Mouse (Mus musculus): ENCODE data around the gene Atp7a. TPM values are rescaled to one million over a fixed set of nuclear protein-coding genes. Genes with fewer than 3 reads are reported as not detected.
"Not testable (repeated sequence)": the region's sequence is repeated elsewhere in the genome, so short reads cannot be mapped to it uniquely, and the experiment has no call there.

Atp7a gene
- polyA plus RNA-seq, 1 experiment, result 3.6 TPM

- TF ChIP-seq TCF12 (IDR thresholded peaks at IDR 0.05; ENCODE audit: insufficient read depth, poor library complexity, severe bottlenecking) (no peak), POLR2AphosphoS2 (IDR thresholded peaks at IDR 0.05; ENCODE audit: insufficient read length, low read depth) (no peak), MAX (IDR thresholded peaks at IDR 0.05; ENCODE audit: low read depth) (no peak), CEBPB (IDR thresholded peaks at IDR 0.05; ENCODE audit: insufficient read depth, poor library complexity, severe bottlenecking) (no peak), USF1 (IDR thresholded peaks at IDR 0.05; ENCODE audit: low read depth) (no peak), MYOD1 (IDR thresholded peaks at IDR 0.05; ENCODE audit: control insufficient read depth in 1 of 3, insufficient read length in 2 of 3, low read depth in 2 of 3) (no peak), POLR2A (IDR thresholded peaks at IDR 0.05; ENCODE audit: insufficient read length, low read depth) (no peak), SRF (IDR thresholded peaks at IDR 0.05; ENCODE audit: control insufficient read depth, insufficient read length, low read depth) (no peak), MYOG (IDR thresholded peaks at IDR 0.05; ENCODE audit: control insufficient read depth in 1 of 3, insufficient read depth in 1 of 3, insufficient read length in 2 of 3, low read depth in 2 of 3) (no peak), E2F4 (IDR thresholded peaks at IDR 0.05; ENCODE audit: insufficient read depth) (no peak)
- Histone ChIP-seq H3K27me3 (ENCODE audit: control insufficient read depth, insufficient read depth, insufficient read length) (no peaks in the 10 kb centered on the region), H3ac (ENCODE audit: control insufficient read depth, insufficient read length) (no peak overlapping the region), H3K79me2 (ENCODE audit: control insufficient read depth, insufficient read depth) (peaks cover 61% of the 10 kb centered on the region), H3K4me2 (ENCODE audit: low read depth) (peak overlapping the region; percentile 93), H3K36me3 (ENCODE audit: control insufficient read depth, insufficient read depth) (no peaks in the 10 kb centered on the region), H3K4me3 (peak overlapping the region; percentile 63)
Observed at GRCm38 (mm10) chrX:106012559-106012958, 14.5 kb upstream of the Atp7a start.

GRCm38 (mm10) chrX:106013217-106013616 lies 13.9 kb upstream of the Atp7a start:
- peak overlapping the region; percentile 30 for H3K4me2 ChIP-seq (ENCODE audit: low read depth)
- no peak overlapping the region for H3K4me3 ChIP-seq
- H3K27me3 ChIP-seq (ENCODE audit: control insufficient read depth, insufficient read depth, insufficient read length), result no peaks in the 10 kb centered on the region
- peaks cover 61% of the 10 kb centered on the region for H3K79me2 ChIP-seq (ENCODE audit: control insufficient read depth, insufficient read depth)
- TF ChIP-seq SRF (IDR thresholded peaks at IDR 0.05; ENCODE audit: control insufficient read depth, insufficient read length, low read depth) (no peak), MAX (IDR thresholded peaks at IDR 0.05; ENCODE audit: low read depth) (no peak), USF1 (IDR thresholded peaks at IDR 0.05; ENCODE audit: low read depth) (no peak), MYOG (IDR thresholded peaks at IDR 0.05; ENCODE audit: control insufficient read depth in 1 of 3, insufficient read depth in 1 of 3, insufficient read length in 2 of 3, low read depth in 2 of 3) (no peak), MYOD1 (IDR thresholded peaks at IDR 0.05; ENCODE audit: control insufficient read depth in 1 of 3, insufficient read length in 2 of 3, low read depth in 2 of 3) (no peak), TCF12 (IDR thresholded peaks at IDR 0.05; ENCODE audit: insufficient read depth, poor library complexity, severe bottlenecking) (no peak), E2F4 (IDR thresholded peaks at IDR 0.05; ENCODE audit: insufficient read depth) (no peak), REST (IDR thresholded peaks at IDR 0.05; ENCODE audit: insufficient read depth, insufficient read length) (no peak), CEBPB (IDR thresholded peaks at IDR 0.05; ENCODE audit: insufficient read depth, poor library complexity, severe bottlenecking) (no peak), POLR2A (IDR thresholded peaks at IDR 0.05; ENCODE audit: insufficient read length, low read depth) (no peak), POLR2AphosphoS2 (IDR thresholded peaks at IDR 0.05; ENCODE audit: insufficient read length, low read depth) (no peak), TCF3 (IDR thresholded peaks at IDR 0.05; ENCODE audit: insufficient read length, low read depth) (no peak)
- H3K36me3 ChIP-seq (ENCODE audit: control insufficient read depth, insufficient read depth), result no peaks in the 10 kb centered on the region
- no peak overlapping the region for H3ac ChIP-seq (ENCODE audit: control insufficient read depth, insufficient read length)

GRCm38 (mm10) chrX:106014741-106015377 lies 12.2 kb upstream of the Atp7a start:
- not testable (repeated sequence) for H3K36me3 ChIP-seq (ENCODE audit: control insufficient read depth, insufficient read depth); H3ac ChIP-seq (ENCODE audit: control insufficient read depth, insufficient read length); H3K27me3 ChIP-seq (ENCODE audit: control insufficient read depth, insufficient read depth, insufficient read length)
- Histone ChIP-seq H3K4me3 (peak overlapping the region; percentile 77), H3K4me2 (ENCODE audit: low read depth) (peak overlapping the region; percentile 64), H3K79me2 (ENCODE audit: control insufficient read depth, insufficient read depth) (peaks cover 46% of the 10 kb centered on the region)

GRCm38 (mm10) chrX:106015571-106016322 lies 11.3 kb upstream of the Atp7a start, which contains the start of gene Cox7b:
Gene Cox7b, plus strand, starts transcription at chrX:106015700.
- TF ChIP-seq REST (IDR thresholded peaks at IDR 0.05; ENCODE audit: insufficient read depth, insufficient read length) (no peak), POLR2AphosphoS2 (IDR thresholded peaks at IDR 0.05; ENCODE audit: insufficient read length, low read depth) (peak; percentile 49), USF1 (IDR thresholded peaks at IDR 0.05; ENCODE audit: low read depth) (no peak), SRF (IDR thresholded peaks at IDR 0.05; ENCODE audit: control insufficient read depth, insufficient read length, low read depth) (no peak), TCF3 (IDR thresholded peaks at IDR 0.05; ENCODE audit: insufficient read length, low read depth) (no peak), MYOG (IDR thresholded peaks at IDR 0.05; ENCODE audit: control insufficient read depth in 1 of 3, insufficient read depth in 1 of 3, insufficient read length in 2 of 3, low read depth in 2 of 3) (no peak), CEBPB (IDR thresholded peaks at IDR 0.05; ENCODE audit: insufficient read depth, poor library complexity, severe bottlenecking) (no peak), POLR2A (IDR thresholded peaks at IDR 0.05; ENCODE audit: insufficient read length, low read depth) (peak; percentile 53)
- Histone ChIP-seq H3K36me3 (ENCODE audit: control insufficient read depth, insufficient read depth) (no peaks in the 10 kb centered on the region), H3K27me3 (ENCODE audit: control insufficient read depth, insufficient read depth, insufficient read length) (no peaks in the 10 kb centered on the region), H3ac (ENCODE audit: control insufficient read depth, insufficient read length) (no peak within 1 kb of the TSS), H3K4me2 (ENCODE audit: low read depth) (peak within 1 kb of the TSS; percentile 65), H3K4me3 (peak within 1 kb of the TSS; percentile 77), H3K79me2 (ENCODE audit: control insufficient read depth, insufficient read depth) (peaks cover 38% of the 10 kb centered on the region)

GRCm38 (mm10) chrX:106017102-106017501 lies 10.0 kb upstream of the Atp7a start:
- no peak overlapping the region for H3ac ChIP-seq (ENCODE audit: control insufficient read depth, insufficient read length)
- H3K79me2 ChIP-seq (ENCODE audit: control insufficient read depth, insufficient read depth), result peaks cover 33% of the 10 kb centered on the region
- TF ChIP-seq MYOD1 (IDR thresholded peaks at IDR 0.05; ENCODE audit: control insufficient read depth in 1 of 3, insufficient read length in 2 of 3, low read depth in 2 of 3), result no peak
- no peak for TF ChIP-seq REST (IDR thresholded peaks at IDR 0.05; ENCODE audit: insufficient read depth, insufficient read length)
- no peak for TF ChIP-seq MAX (IDR thresholded peaks at IDR 0.05; ENCODE audit: low read depth)
- no peak for TF ChIP-seq SRF (IDR thresholded peaks at IDR 0.05; ENCODE audit: control insufficient read depth, insufficient read length, low read depth)
- no peak for TF ChIP-seq USF1 (IDR thresholded peaks at IDR 0.05; ENCODE audit: low read depth)
- no peak for TF ChIP-seq TCF3 (IDR thresholded peaks at IDR 0.05; ENCODE audit: insufficient read length, low read depth)
- no peak for TF ChIP-seq E2F4 (IDR thresholded peaks at IDR 0.05; ENCODE audit: insufficient read depth)
- TF ChIP-seq MYOG (IDR thresholded peaks at IDR 0.05; ENCODE audit: control insufficient read depth in 1 of 3, insufficient read depth in 1 of 3, insufficient read length in 2 of 3, low read depth in 2 of 3), result no peak
- TF ChIP-seq POLR2A (IDR thresholded peaks at IDR 0.05; ENCODE audit: insufficient read length, low read depth), result no peak
- TF ChIP-seq POLR2AphosphoS2 (IDR thresholded peaks at IDR 0.05; ENCODE audit: insufficient read length, low read depth), result no peak
- no peak for TF ChIP-seq TCF12 (IDR thresholded peaks at IDR 0.05; ENCODE audit: insufficient read depth, poor library complexity, severe bottlenecking)
- TF ChIP-seq CEBPB (IDR thresholded peaks at IDR 0.05; ENCODE audit: insufficient read depth, poor library complexity, severe bottlenecking), result no peak
- H3K36me3 ChIP-seq (ENCODE audit: control insufficient read depth, insufficient read depth), result peaks cover 11% of the 10 kb centered on the region
- H3K4me3 ChIP-seq, result peak overlapping the region; percentile 77
- no peaks in the 10 kb centered on the region for H3K27me3 ChIP-seq (ENCODE audit: control insufficient read depth, insufficient read depth, insufficient read length)
- peak overlapping the region; percentile 65 for H3K4me2 ChIP-seq (ENCODE audit: low read depth)

All from myocyte (in vitro differentiated cells).